Mouse (Mus musculus) thymus, adult 2 months (tissue): ENCODE results near the gene D430019H16Rik.

Experiments
- CTCF ChIP-seq: fragments of 200-500 bp; IDR thresholded peaks from 2 replicates; pipeline ENCODE4 v1.5.1; 2012; ENCODE audit warnings: mild to moderate bottlenecking, control low read depth, low read length, moderate library complexity, borderline replicate concordance; ENCODE audit not compliant: control insufficient read depth, poor library complexity, insufficient read depth; ENCODE audit errors: extremely low read depth
- POLR2A ChIP-seq: fragments of 200-500 bp; IDR thresholded peaks from 2 replicates; pipeline ENCODE4 v1.6.1; 2012; ENCODE audit warnings: mild to moderate bottlenecking, low read length, control low read depth, moderate library complexity; ENCODE audit not compliant: control insufficient read depth, poor library complexity, insufficient read depth; ENCODE audit errors: extremely low read depth

- no peak for TF ChIP-seq CTCF
- TF ChIP-seq POLR2A = no peak
These were observed 66.2 kb downstream of the D430019H16Rik start for GRCm38 (mm10) chr12:105519851-105520250.
